Mouse (Mus musculus) left cerebral cortex, postnatal 25 days (tissue): Measurements from ENCODE around the gene 1810049J17Rik. TPM values are rescaled to one million over a fixed set of nuclear protein-coding genes. Genes with fewer than 3 reads are reported as not detected.

Source experiments
- total RNA-seq, 2 experiments: library from RNA; stranded (reverse); gene quantifications; 2 replicates each; pipeline ENCODE4 v1.2.3; 2021

The 1810049J17Rik gene
- total RNA-seq, 2 experiments from 2014 or later = 2.0 to 2.4 TPM

Other genes starting within 250 kb of the 1810049J17Rik start
- 100 to 1,000 TPM; 353 to 361 TPM for gene Zfr, start 204.1 kb downstream of the 1810049J17Rik start, total RNA-seq
- 10 to 100 TPM; 40.7 to 41.0 TPM for gene Mtmr12, start 116.9 kb downstream of the 1810049J17Rik start, total RNA-seq
- 100 to 1,000 TPM; 104 TPM for gene Golph3, start 449 bp downstream of the 1810049J17Rik start, total RNA-seq